Mouse (Mus musculus) ES-E14 (cell line): ENCODE results near the gene Cldn2. TPM values are rescaled to one million over a fixed set of nuclear protein-coding genes. Genes with fewer than 3 reads are reported as not detected.

ENCODE experiments used
- DNase-seq: peaks from one replicate; pipeline ENCODE4 v3.0.0-alpha.2; 2013; ENCODE audit warnings: low read depth, low spot score
- H3K27ac ChIP-seq: 2 replicates; pipeline ENCODE4 v1.5.1; 2012; ENCODE audit warnings: low read depth, mild to moderate bottlenecking, low read length, moderate library complexity, mixed read lengths; ENCODE audit not compliant: poor library complexity, insufficient read depth, severe bottlenecking
- H3K36me3 ChIP-seq: 2 replicates; pipeline ENCODE4 v1.6.1; 2012; ENCODE audit warnings: mild to moderate bottlenecking, low read length, moderate library complexity, mixed read lengths; ENCODE audit not compliant: control insufficient read depth, poor library complexity, insufficient read depth, severe bottlenecking
- H3K4me1 ChIP-seq, 2 experiments: fragments of 150-350 bp in 1 of 2; sonication (generic) in 1 of 2; 2 replicates each; pipeline ENCODE4 v1.6.1; 2012; ENCODE audit warnings: low read length in 2 of 2, mild to moderate bottlenecking in 1 of 2, mixed read lengths in 1 of 2; ENCODE audit not compliant: control insufficient read depth in 2 of 2, insufficient read depth in 2 of 2, poor library complexity in 1 of 2
- H3K4me3 ChIP-seq, 2 experiments: fragments of 150-350 bp in 1 of 2; sonication (generic) in 1 of 2; 2 replicates each; pipeline ENCODE4 v1.5.1; 2012; ENCODE audit warnings: low read length in 2 of 2, low read depth in 1 of 2, mild to moderate bottlenecking in 1 of 2, mixed read lengths in 1 of 2; ENCODE audit not compliant: insufficient read depth in 1 of 2, poor library complexity in 1 of 2, severe bottlenecking in 1 of 2
- H3K9ac ChIP-seq: 2 replicates; pipeline ENCODE4 v1.6.1; 2012; ENCODE audit warnings: low read depth, mild to moderate bottlenecking, low read length, mixed read lengths; ENCODE audit not compliant: poor library complexity, insufficient read depth, severe bottlenecking
- H3K9me3 ChIP-seq: fragments of 150-350 bp; sonication (generic); 2 replicates; pipeline ENCODE4 v1.6.1; 2012; ENCODE audit warnings: low read depth, mild to moderate bottlenecking, low read length; ENCODE audit not compliant: control insufficient read depth, insufficient read depth
- CHD2 ChIP-seq: IDR thresholded peaks from 2 replicates; pipeline ENCODE4 v1.6.1; 2014; ENCODE audit warnings: mild to moderate bottlenecking, low read depth, low read length, inconsistent platforms
- HCFC1 ChIP-seq: IDR thresholded peaks from 2 replicates; pipeline ENCODE4 v1.6.1; 2012; ENCODE audit warnings: low read length, inconsistent platforms, borderline replicate concordance; ENCODE audit not compliant: insufficient read depth
- MAFK ChIP-seq: IDR thresholded peaks from 2 replicates; pipeline ENCODE4 v1.6.1; 2014; ENCODE audit warnings: mild to moderate bottlenecking, low read depth, low read length, inconsistent platforms; ENCODE audit not compliant: insufficient read depth
- ZC3H11A ChIP-seq: IDR thresholded peaks from 2 replicates; pipeline ENCODE4 v1.6.1; 2012; ENCODE audit warnings: low read depth, mild to moderate bottlenecking, inconsistent platforms, low read length, borderline replicate concordance
- ZNF384 ChIP-seq: IDR thresholded peaks from 2 replicates; pipeline ENCODE4 v1.6.1; 2012; ENCODE audit warnings: low read depth, low read length, inconsistent platforms
- in situ Hi-C, 2 experiments: fragments of 600-800 bp; cut with MboI; formaldehyde crosslinking; loops; one replicate each; pipeline ENCODE4 v1.15.1; 2025; ENCODE audit warnings: low sequenced_read_pairs in 2 of 2, inconsistent platforms in 1 of 2; ENCODE audit not compliant: unreplicated experiment in 2 of 2
- total RNA-seq: library from RNA; depleted of rRNA; stranded (reverse); fragments of 300-350 nt; gene quantifications from 2 replicates; pipeline ENCODE4 v1.2.3, GENCODE M21; 2012

The Cldn2 gene
- total RNA-seq, 1 experiment, result 0.67 TPM

- no peak for DNase-seq
- in situ Hi-C loops, result no loop called here
- Histone ChIP-seq H3K4me3 (no peak overlapping the region), H3K4me1 (peaks cover 0 to 2% of the 10 kb centered on the region in 2 experiments; a peak in 1 of 4 replicates), H3K9me3 (no peaks in the 10 kb centered on the region), H3K36me3 (no peaks in the 10 kb centered on the region), H3K9ac (no peak overlapping the region), H3K27ac (no peak overlapping the region)
- no peak for TF ChIP-seq ZC3H11A
- TF ChIP-seq MAFK, result no peak
- TF ChIP-seq ZNF384, result no peak
- no peak for TF ChIP-seq HCFC1
- TF ChIP-seq CHD2, result no peak
Observed at GRCm38 (mm10) chrX:139799953-139800352, 675 bp upstream of the Cldn2 start.

GRCm38 (mm10) chrX:139803028-139803427, 2.4 kb downstream of the Cldn2 start:
- no peaks in the 10 kb centered on the region for H3K36me3 ChIP-seq
- TF ChIP-seq ZNF384 (no peak), ZC3H11A (no peak), MAFK (no peak), CHD2 (no peak), HCFC1 (no peak)
- no peak overlapping the region for H3K9ac ChIP-seq
- peaks cover 0 to 2% of the 10 kb centered on the region in 2 experiments; a peak in 1 of 4 replicates for H3K4me1 ChIP-seq
- no peak overlapping the region for H3K27ac ChIP-seq
- in situ Hi-C loops, result no loop called here
- no peaks in the 10 kb centered on the region for H3K9me3 ChIP-seq
- H3K4me3 ChIP-seq, result no peak overlapping the region
- DNase-seq, result no peak

GRCm38 (mm10) chrX:139805918-139806317, 5.3 kb downstream of the Cldn2 start:
- Histone ChIP-seq H3K9ac (no peak overlapping the region), H3K36me3 (no peaks in the 10 kb centered on the region), H3K27ac (no peak overlapping the region), H3K9me3 (no peaks in the 10 kb centered on the region), H3K4me3 (no peak overlapping the region), H3K4me1 (peaks cover 2% of the 10 kb centered on the region in 2 experiments; a peak in 2 of 4 replicates)
- TF ChIP-seq ZNF384 (no peak), HCFC1 (no peak), ZC3H11A (no peak), MAFK (no peak), CHD2 (no peak)
- DNase-seq, result no peak
- in situ Hi-C loops, result no loop called here

- Histone ChIP-seq H3K27ac (no peak overlapping the region), H3K4me1 (peaks cover 0 to 2% of the 10 kb centered on the region in 2 experiments; a peak in 1 of 4 replicates), H3K9me3 (no peaks in the 10 kb centered on the region), H3K36me3 (no peaks in the 10 kb centered on the region), H3K9ac (no peak overlapping the region), H3K4me3 (no peak overlapping the region)
- in situ Hi-C loops, result no loop called here
- no peak for DNase-seq
- TF ChIP-seq HCFC1 (no peak), MAFK (no peak), ZNF384 (no peak), CHD2 (no peak), ZC3H11A (no peak)
Observed at GRCm38 (mm10) chrX:139807391-139807790, 6.8 kb downstream of the Cldn2 start.

GRCm38 (mm10) chrX:139808085-139808484, 7.5 kb downstream of the Cldn2 start:
- peaks cover 0 to 4% of the 10 kb centered on the region in 2 experiments; a peak in 1 of 4 replicates for H3K4me1 ChIP-seq
- in situ Hi-C loops, result no loop called here
- no peak overlapping the region for H3K4me3 ChIP-seq
- no peaks in the 10 kb centered on the region for H3K36me3 ChIP-seq
- no peak overlapping the region for H3K9ac ChIP-seq
- TF ChIP-seq ZC3H11A (no peak), ZNF384 (no peak), MAFK (no peak), HCFC1 (no peak), CHD2 (no peak)
- no peaks in the 10 kb centered on the region for H3K9me3 ChIP-seq
- no peak overlapping the region for H3K27ac ChIP-seq
- no peak for DNase-seq
